Mouse (Mus musculus) layer of hippocampus, adult 8-10 months (tissue): Measurements from ENCODE around the gene Stx11. TPM values are rescaled to one million over a fixed set of nuclear protein-coding genes. Genes with fewer than 3 reads are reported as not detected.

ENCODE experiments used
- DNase-seq, 2 experiments: peaks; one replicate each; pipeline ENCODE4 v3.0.0; 2022; ENCODE audit warnings: low spot score in 2 of 2
- total RNA-seq, 4 experiments: library from RNA; stranded (reverse); gene quantifications; 2 replicates each; pipeline ENCODE4 v1.2.4; 2022

The Stx11 gene
- total RNA-seq, 4 experiments from 2014 or later, result 0.13 to 0.61 (median 0.26) TPM

DNA sequence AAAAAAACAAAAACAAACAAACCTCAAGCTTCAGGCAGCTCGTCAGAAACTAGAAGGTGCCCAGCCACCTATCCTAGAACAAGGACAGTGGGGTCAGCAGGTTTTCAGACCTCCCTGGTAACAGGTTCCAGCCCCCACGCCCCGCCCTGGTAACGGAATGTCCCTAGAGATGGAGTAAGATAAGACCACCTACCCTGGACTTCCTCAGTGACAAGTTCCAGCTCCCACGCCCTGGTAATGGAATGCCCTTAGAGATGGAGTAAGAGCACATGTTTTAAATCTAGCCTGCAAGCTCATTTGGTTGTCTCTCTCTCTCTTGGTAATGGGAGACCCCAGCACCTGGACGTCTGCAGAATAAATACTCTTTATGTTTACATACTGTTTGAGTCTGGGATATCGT is 48.3 kb downstream of the Stx11 start:
- DNase-seq, result no peak

DNA sequence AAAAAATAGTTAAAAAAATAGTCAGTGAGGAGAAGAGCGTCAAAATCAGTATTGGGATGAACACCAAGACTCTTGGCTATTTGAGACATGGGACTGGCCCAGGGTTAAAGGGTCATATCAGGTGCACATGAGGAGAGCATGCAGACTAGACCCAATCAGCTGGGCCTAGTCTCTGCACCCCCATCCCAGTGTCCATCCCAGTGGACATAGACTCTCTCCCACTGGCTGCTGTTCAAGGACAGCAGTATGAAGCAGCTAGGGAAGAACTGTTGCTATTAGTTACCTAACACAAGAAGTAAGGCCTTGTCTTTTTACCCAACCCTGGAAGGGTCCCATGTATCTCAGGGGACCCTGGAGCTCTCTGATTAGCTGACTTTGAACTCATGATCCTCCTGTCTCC is 49.9 kb downstream of the Stx11 start:
- DNase-seq, result no peak

DNA sequence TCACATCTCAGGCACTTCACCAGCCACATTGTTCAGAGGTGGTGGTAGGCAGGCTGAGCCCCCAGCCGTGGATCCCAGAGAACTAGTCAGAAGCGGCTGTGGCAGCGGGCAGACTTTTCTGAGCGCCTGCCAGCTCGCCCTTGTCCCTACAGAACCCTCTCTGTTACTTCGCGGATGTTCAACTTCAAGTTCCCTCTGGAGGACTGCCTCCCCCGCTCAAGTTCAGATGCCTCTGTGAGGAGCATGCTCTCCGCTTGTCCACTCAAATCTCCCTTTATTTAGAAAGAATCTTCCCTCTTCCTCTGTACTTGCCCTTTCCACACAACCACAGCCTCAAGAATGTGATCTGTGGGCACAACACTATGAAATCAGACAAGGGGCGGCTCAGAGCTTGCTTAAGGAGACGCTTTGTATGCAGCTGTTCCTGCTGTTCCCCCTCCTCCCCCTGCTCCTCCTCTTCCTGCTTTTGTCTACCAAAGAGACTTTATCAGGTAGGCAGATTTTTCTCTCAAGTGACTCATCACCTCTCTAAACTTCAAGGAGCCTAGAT is 52.0 kb downstream of the Stx11 start:
- peak in 1 of 2 experiments; percentile 7 for DNase-seq

DNA sequence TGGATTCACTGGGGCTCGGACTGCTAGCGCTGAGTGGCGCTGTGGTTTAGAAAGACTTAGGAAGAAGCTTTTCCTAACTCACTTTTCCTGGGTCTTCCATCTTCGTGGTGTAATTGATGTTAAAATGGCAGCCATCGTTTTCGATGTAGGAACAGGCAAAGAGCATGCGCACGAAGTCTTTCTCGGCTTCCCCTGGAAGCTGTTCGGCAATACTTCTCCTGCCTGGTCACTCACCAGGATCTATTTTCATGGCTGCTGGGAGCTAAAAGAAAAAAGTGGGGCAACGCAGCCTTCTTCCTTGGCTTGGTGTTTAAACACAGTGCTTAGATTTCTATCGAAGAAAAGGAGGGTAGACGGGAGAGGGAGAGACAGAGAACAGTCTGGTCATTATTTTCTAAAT is 52.6 kb downstream of the Stx11 start:
- no peak for DNase-seq

DNA sequence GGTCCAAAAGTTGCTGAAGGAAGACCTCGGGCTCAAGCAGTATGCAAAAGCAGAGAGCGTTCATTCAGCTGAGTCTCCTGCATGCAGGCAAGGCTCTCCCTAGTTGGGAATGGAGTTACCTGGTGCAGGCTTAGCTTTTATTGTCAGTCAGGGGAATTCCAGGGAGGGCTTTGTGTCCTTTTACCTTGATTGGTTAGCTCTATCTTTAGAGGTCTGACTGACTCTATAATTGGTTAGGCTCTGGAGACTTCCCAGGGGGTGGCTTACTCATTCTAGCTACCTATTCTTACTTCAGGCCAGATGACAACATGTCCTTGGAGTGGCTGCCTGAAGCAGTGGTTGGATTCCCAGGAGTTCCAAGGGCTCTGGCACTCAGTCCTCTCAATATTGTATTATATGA is 54.2 kb downstream of the Stx11 start:
- no peak for DNase-seq

- no peak for DNase-seq
Observed at GRCm38 (mm10) chr10:12909179-12909578, 54.9 kb downstream of the Stx11 start.

DNA sequence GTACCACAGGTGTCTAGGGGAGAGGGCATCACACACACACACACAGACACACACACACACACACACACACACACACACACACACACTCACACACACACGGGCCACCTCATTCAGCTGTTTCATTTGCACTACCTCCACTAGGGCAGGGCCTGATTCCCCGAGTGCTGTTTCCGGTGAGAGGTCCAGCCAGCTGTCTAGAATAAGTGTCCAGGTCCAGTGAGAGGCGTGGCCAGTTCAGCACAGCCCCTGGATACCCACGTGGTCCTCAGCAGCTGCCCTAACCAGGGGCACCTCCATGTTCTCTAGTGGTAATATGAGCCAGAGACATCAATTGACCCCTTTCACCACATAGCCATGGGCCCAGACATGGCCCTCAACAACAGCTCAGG is 60.0 kb downstream of the Stx11 start:
- no peak for DNase-seq

DNA sequence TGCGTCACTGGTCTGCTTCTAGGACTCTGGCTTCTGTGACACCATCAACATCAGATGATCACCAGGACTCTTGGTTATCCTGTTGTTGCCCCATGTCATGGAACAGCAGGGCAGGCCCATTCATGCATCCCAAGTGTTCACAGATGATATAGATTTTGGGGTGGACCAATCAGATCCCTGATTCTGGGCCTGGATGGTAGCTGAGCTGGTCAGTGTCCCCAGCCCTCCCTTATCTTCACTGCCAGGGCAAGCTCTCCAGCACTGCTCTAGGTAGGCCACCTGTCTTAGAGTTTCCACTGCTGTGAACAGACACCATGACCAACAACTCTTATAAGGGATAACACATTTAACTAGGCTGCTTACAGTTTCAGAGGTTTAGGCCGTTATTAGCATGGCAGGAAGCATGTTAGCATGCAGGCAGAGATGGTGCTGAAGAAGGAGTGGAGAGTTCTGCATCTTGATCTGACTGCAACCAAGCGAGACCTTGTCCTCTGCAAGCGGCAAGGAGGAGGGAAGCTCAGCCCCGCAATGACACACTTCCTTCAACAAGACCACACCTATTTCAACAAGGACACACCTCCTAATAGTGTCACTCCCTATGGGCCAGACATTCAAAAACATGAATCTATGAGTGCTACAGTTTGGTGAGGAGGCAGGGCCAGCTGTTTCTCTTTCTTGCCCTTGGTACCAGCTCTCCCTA is 60.5 kb downstream of the Stx11 start:
- no peak for DNase-seq

DNA sequence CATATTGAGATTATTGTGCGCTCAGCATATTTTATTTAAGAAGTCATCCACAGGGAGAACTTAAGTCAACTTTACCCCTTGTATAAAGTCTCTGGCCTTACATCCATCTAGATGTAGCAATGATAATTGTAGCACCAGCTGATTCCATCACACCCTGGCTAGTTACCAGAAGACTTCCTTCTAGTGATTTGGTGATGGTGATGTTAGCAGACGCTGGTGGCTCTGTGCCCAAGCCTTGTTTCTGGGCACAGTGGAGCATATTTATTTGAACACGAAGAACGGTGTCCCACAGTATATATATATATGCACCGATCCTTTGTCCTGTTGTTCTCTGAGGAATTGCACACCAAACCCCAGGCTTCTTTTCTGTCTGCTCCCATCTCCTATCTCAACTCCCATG is 64.2 kb downstream of the Stx11 start:
- no peak for DNase-seq

DNA sequence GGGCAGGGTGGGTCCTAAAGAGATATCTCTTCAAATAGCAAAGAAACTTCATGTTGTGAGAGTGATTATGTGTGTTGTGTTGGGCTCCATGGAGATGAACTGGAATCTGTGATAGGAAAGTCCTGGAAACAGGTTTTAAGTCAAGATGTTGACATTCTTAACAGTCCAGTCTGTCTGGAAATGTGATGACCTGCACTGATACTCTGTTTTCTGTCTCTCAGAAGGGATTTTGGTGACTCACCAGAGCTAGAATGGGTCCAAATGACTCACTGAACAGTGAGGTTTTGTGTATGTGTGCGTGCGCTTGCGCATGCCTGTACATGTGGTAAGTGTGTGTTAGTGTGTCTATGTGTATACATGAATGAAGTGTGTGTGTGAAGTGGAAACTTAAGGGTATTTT is 70.8 kb downstream of the Stx11 start:
- no peak for DNase-seq

DNA sequence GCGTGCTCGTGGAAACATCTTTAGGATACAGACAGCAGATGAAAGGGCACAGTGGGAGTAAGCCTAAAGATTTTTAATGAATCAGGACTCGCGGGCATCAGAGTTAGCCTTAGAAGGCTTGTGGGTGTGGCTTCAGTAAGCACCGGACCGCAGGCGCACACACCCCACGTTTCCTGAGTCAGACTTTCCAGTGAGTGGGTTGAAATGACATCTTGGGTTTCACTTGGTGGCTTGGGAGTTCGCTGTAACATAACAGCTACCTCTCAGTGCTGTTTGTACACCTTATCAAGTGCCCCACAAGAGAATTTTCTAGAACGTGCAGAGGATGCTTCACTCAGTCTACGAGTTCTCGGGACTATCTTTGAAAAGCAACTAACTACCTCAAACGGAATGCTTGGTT is 75.7 kb downstream of the Stx11 start:
- no peak for DNase-seq

Other genes with a start within 250 kb of the Stx11 start
- gene Utrn, start 94.9 kb downstream of the Stx11 start, total RNA-seq, result 10 to 100 TPM; 39.9 to 46.6 (median 44.0) TPM
- gene Sf3b5, start 41.0 kb upstream of the Stx11 start, total RNA-seq, result 1 to 10 TPM; 6.7 to 9.4 (median 7.5) TPM
- 10 to 100 TPM; 22.2 to 28.7 (median 28.1) TPM for gene Plagl1, start 96.2 kb upstream of the Stx11 start, total RNA-seq
- gene Zc2hc1b, start 213.7 kb upstream of the Stx11 start, total RNA-seq, result not detected
- 10 to 100 TPM; 19.8 to 26.7 (median 23.1) TPM for gene Ltv1, start 228.9 kb upstream of the Stx11 start, total RNA-seq